Mouse (Mus musculus): Measurements from ENCODE around the gene Slc43a1.

Gene Slc43a1

GRCm38 (mm10) chr2:84831666-84832391 is 6.8 kb upstream of the Slc43a1 start:
- DNase-seq (ENCODE audit: low spot score), result peak; percentile 94

GRCm38 (mm10) chr2:84837107-84837506 is 1.5 kb upstream of the Slc43a1 start:
- no peak for DNase-seq (ENCODE audit: low spot score)

- no peak for DNase-seq (ENCODE audit: low spot score)
Measured at GRCm38 (mm10) chr2:84837817-84838592, 645 bp upstream of the Slc43a1 start.

- peak; percentile 68 for DNase-seq (ENCODE audit: low spot score)
Measured at GRCm38 (mm10) chr2:84838993-84839980, 637 bp downstream of the Slc43a1 start.

- peak; percentile 89 for DNase-seq (ENCODE audit: low spot score)
Measured at GRCm38 (mm10) chr2:84840016-84840747, 1.5 kb downstream of the Slc43a1 start.

GRCm38 (mm10) chr2:84840748-84841563 is 2.3 kb downstream of the Slc43a1 start:
- DNase-seq (ENCODE audit: low spot score), result peak; percentile 47

- no peak for DNase-seq (ENCODE audit: low spot score)
Measured at GRCm38 (mm10) chr2:84841905-84842304, 3.3 kb downstream of the Slc43a1 start.

GRCm38 (mm10) chr2:84843654-84844053 is 5.0 kb downstream of the Slc43a1 start:
- no peak for DNase-seq (ENCODE audit: low spot score)

GRCm38 (mm10) chr2:84845226-84845625 is 6.6 kb downstream of the Slc43a1 start:
- DNase-seq (ENCODE audit: low spot score), result no peak

- no peak for DNase-seq (ENCODE audit: low spot score)
Measured at GRCm38 (mm10) chr2:84850407-84851129, 11.9 kb downstream of the Slc43a1 start.

GRCm38 (mm10) chr2:84851130-84852040 is 12.7 kb downstream of the Slc43a1 start:
- DNase-seq (ENCODE audit: low spot score), result peak; percentile 81

GRCm38 (mm10) chr2:84855732-84856131 is 17.1 kb downstream of the Slc43a1 start:
- peak; percentile 74 for DNase-seq (ENCODE audit: low spot score)

GRCm38 (mm10) chr2:84858551-84858950 is 19.9 kb downstream of the Slc43a1 start:
- no peak for DNase-seq (ENCODE audit: low spot score)

GRCm38 (mm10) chr2:84859991-84860780 is 21.5 kb downstream of the Slc43a1 start:
- no peak for DNase-seq (ENCODE audit: low spot score)

GRCm38 (mm10) chr2:84861430-84861829 is 22.8 kb downstream of the Slc43a1 start:
- DNase-seq (ENCODE audit: low spot score), result no peak

- DNase-seq (ENCODE audit: low spot score), result no peak
Measured at GRCm38 (mm10) chr2:84862231-84862630, 23.6 kb downstream of the Slc43a1 start.

- peak; percentile 77 for DNase-seq (ENCODE audit: low spot score)
Measured at GRCm38 (mm10) chr2:84865616-84866571, 27.2 kb downstream of the Slc43a1 start.
